Mouse (Mus musculus) erythroid progenitor cell, adult 5-6 weeks (primary cell): ENCODE data around the gene Elobl. TPM values are rescaled to one million over a fixed set of nuclear protein-coding genes. Genes with fewer than 3 reads are reported as not detected.
"Not testable (repeated sequence)": the region's sequence is repeated elsewhere in the genome, so short reads cannot be mapped to it uniquely, and the experiment has no call there.

Experiments
- ATAC-seq: replicated peaks from 2 replicates; pipeline ENCODE4 v1.8.0; 2016; ENCODE audit warnings: moderate number of reproducible peaks, mild to moderate bottlenecking, moderate TSS enrichment, inconsistent platforms; ENCODE audit not compliant: poor library complexity, low FRiP score, severe bottlenecking
- total RNA-seq, 2 experiments: library from RNA; stranded (forward) in 1 of 2; stranded (reverse) in 1 of 2; fragments of 150-400 nt in 1 of 2; fragments of 186-747, 209-891 nt in 1 of 2; gene quantifications; 2 replicates each; pipeline versions ENCODE4 v1.2.3 to v1.2.4; 2015 to 2017; ENCODE audit warnings: low replicate concordance in 2 of 2

The Elobl gene
- total RNA-seq (2015; ENCODE audit: low replicate concordance) (not detected in 2 replicates), total RNA-seq (2017; ENCODE audit: low replicate concordance) (not detected in 2 replicates)

DNA sequence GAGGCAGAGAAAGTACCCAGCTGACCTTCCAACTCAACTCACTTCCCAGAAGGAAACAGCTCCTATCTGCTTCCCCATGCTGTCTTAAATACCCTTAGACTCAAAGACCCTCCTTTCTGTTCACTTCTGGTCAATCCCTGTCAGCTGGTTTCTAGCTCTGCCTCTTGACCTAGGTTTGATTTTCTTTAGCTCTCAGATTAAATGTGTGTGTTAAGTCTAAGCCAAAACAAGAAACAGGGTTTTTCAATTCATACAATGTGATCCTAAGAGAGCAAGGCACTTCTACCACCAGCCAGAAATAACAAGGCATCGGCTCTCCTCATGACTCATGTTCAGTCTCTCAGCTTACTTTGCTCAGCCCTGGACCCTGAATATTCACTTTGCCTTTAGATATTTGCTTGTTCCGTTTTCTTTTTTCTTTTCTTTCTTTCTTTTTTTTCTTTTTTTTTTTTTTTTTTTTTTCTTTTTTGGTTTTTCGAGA lies at the start of gene Elobl:
Gene Elobl (minus strand): TSS at position 51 of the 481 bp plus-strand sequence.
- no peak for ATAC-seq

- ATAC-seq, result no peak
Observed at GRCm38 (mm10) chr11:89012241-89012640, 45.5 kb upstream of the Elobl start.

- no peak for ATAC-seq
Observed at GRCm38 (mm10) chr11:89009496-89009895, 42.8 kb upstream of the Elobl start.

DNA sequence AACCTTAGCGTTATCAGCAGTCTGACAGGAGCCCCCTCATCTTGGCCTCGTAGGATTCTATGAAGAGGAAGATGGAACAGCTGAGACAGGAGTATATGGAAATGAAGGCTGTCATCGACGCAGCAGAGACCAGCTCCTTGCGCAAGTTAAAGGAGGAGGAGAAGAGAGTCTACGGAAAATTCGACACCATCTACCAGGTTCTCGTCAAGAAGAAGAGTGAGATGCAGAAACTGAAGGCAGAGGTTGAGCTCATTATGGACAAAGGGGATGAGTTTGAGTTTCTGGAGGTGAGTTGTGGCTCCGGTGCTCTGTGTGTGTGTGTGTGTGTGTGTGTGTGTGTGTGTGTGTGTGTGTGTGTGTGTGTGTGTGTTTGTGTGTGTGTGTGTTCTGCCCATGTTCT lies 42.3 kb upstream of the Elobl start:
- ATAC-seq, result no peak

GRCm38 (mm10) chr11:89007582-89007981 lies 40.9 kb upstream of the Elobl start:
- no peak for ATAC-seq

GRCm38 (mm10) chr11:89006404-89006803 lies 39.7 kb upstream of the Elobl start:
- no peak for ATAC-seq

DNA sequence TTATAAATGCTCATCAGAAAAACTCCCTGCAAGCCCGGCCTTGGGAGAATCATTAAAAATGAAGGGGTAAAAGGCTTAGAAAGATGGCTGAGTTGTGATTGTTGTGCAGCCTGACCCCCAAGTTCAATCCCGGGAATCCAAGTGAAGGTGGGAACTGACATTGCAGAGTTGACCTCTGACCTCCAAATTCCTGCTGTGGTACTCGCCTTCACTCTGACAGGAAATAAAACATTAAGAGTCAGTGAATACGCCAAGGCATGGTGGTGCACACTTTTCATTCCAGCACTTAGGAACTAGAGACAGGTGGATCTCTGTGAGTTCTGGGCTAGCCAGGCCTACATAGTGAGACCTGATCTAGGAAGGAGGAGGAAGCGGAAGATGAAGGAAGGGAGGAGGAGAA lies 38.7 kb upstream of the Elobl start:
- no peak for ATAC-seq

GRCm38 (mm10) chr11:89003726-89004125 lies 37.0 kb upstream of the Elobl start:
- ATAC-seq, result no peak

- ATAC-seq, result no peak
Observed at GRCm38 (mm10) chr11:89003078-89003477, 36.3 kb upstream of the Elobl start.

DNA sequence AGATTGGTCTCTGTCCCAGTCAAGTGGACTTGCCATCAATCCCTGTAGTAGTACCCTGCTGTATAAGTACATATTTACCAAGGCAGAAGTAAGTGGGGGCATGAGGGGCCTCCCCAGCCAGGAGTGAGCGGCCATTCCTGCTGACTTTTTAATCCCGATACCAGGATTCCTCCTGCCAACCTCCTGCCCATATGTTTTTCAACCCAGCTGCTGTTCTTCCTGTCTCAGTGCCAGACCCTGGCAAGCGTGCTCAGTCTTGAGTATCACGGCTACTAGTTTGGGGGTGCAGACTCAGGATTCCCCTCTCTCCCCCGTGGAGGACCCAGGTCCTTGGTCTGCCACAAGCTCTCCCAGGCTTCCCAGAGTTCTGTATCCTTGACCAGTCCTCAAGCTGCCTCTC lies 35.9 kb upstream of the Elobl start:
- ATAC-seq, result no peak

DNA sequence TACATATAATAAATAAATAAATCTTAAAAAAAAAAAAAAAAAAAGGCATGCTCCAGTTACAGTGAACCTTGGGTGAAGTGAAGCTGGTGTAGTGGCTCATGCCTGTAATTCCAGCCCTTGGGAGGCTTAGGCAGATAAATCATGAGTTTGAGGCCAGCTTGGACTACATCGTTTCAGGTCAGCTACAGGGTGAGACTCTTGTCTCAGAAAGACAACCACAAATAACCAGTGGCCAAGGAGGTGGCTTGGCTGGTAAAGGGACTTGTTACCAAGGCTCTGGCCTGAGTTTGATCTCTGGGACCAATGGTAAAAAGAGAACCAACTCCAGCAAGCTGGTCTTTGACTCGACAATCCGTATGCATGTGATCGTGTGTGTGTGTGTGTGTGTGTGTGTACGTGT lies 35.3 kb upstream of the Elobl start:
- ATAC-seq, result no peak

DNA sequence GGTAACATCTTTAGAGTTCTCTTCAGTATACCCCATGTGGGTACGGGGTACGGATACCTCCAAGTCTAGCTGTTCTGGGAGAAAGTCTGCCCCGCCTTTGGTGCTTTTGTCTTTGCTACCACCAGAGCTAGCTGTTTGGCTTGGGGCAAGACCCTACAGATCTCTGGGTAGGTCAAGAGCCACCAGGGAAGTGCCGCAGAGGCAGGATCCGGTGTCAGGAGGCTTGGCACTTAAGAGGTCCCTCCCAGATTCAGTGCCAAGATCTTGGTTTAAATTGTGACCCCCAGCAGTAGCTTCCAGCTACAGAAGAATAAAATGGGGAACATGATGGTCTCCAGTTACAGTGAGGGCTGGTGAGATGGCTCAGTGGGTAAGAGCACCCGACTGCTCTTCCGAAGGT lies 34.8 kb upstream of the Elobl start:
- no peak for ATAC-seq

DNA sequence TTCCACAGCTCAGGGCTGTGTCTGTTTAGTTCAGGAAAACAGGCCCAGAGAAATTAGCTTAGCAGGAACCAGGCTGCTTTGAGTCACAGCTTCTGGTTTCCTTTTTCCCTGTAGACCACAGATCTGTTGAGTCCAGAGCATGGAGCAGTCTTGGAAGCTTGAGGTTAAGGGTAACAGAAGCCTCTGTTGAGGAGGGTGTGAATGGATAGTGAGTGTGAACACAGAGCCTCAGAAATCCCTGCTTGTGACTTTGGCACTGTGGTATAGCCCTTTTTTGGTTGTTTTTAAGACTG lies 33.7 kb upstream of the Elobl start:
- no peak for ATAC-seq

GRCm38 (mm10) chr11:88999723-89000526 lies 33.2 kb upstream of the Elobl start:
- ATAC-seq, result peak; percentile 44

DNA sequence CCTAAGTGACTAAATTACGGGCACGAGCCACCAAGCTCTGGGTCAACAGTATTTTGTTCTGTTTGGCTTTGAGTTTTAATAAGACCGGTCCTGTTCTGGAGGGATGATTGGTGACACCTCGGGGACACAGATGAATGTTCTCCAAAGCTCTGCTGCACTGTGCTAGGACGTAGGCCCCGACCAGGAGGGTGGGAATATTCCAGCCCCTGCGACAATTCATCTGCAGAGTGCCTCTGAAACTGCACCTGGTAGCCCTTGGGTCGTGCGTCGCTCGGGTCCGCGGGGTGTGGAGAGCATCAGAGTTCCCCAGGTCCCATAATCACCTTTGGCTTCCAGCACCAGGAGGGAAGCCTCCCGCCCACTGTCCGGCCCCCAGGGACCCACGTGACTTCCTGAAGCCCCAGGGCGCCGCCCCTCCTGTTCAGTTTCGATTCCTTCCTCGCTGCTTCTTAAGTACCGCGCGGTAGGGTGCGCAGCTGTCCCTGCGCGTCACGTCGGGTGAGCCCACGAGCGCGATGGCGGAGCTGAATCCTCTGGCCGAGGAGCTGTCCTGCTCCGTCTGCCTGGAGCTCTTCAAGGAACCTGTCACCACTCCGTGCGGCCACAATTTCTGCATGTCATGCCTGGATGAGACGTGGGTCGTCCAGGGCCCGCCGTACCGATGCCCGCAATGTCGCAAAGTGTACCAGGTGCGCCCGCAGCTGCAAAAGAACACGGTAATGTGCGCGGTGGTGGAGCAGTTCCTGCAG lies 32.4 kb upstream of the Elobl start, which contains the start of gene Trim25:
Gene Trim25 (plus strand): TSS at position 403 of the 749 bp plus-strand sequence.
- peak; percentile 95 for ATAC-seq

- ATAC-seq, result no peak
Observed at GRCm38 (mm10) chr11:88998406-88998805, 31.7 kb upstream of the Elobl start.

- ATAC-seq, result not testable (repeated sequence)
Observed at GRCm38 (mm10) chr11:88997343-88997742, 30.6 kb upstream of the Elobl start.

DNA sequence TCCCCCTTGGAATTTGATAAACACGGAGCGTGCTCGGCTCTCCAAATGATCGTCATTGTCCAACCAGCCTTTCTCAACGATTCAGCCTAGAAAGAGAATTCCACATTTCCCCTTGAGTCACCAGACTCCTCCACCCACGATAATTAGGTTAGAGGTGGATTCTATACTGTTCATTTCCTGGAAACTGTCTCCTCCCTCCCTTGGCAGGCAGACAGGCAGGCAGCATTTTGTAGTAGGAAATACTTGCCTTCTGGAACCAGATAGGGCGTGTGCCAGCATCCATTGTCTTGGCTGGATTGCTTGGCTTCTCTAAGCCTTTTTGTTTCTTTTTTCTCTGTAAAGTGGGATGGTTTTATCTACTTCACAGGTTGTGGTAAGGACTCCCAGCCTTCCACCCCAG lies 29.7 kb upstream of the Elobl start:
- ATAC-seq, result no peak

DNA sequence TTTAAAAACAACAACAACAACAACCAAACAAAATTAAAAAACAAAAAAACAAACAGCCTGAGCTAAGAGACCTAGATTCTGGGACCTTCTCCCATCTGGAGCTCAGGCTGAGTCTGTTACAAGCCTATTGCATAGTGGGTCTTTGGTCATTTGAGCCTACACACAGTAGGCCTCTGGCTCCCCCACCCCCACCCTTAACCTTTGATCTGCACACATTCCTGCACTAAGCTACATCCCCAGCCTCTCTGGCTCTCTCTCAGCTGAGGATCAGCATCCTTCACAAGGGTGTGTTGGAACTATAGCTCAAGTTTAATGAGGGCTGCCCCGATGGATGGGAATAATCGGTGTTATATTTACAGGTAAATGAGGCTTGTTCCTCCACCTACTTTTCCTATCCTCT lies 28.9 kb upstream of the Elobl start:
- no peak for ATAC-seq

- ATAC-seq, result no peak
Observed at GRCm38 (mm10) chr11:88994492-88994891, 27.8 kb upstream of the Elobl start.

GRCm38 (mm10) chr11:88993625-88994024 lies 26.9 kb upstream of the Elobl start:
- peak; percentile 66 for ATAC-seq
